Mouse (Mus musculus): ENCODE data around the gene Ten1.

- no peak for TF ChIP-seq CTCF (IDR thresholded peaks at IDR 0.05; ENCODE audit: extremely low read depth, insufficient read length, insufficient replicate concordance, low read depth, low read length)
- TF ChIP-seq POLR2A (IDR thresholded peaks at IDR 0.05; ENCODE audit: low read depth, low read length), result no peak
Measured at GRCm38 (mm10) chr11:116170003-116170800, 28.5 kb upstream of the Ten1 start.

Data from small intestine, adult 2 months (tissue).